ENCODE assay signal across 9 mouse cellular contexts in genomic region chr11:66613150-66613549, GRCm38 (mm10).
DNase-seq lines count a peak whose midpoint lies in the region; ATAC-seq lines count a peak whose summit lies in the region.
"Had no signal": no experiment of that assay in that cellular context is flagged by ENCODE, and none has a peak within 500 bp of the region (broad histone marks: within the 10 kb centered on the region; RNA-seq: fewer than 3 reads in every experiment).

No protein-coding gene starts in this region.

- no peak for ATAC-seq in hindbrain, embryonic 13.5 days (ENCODE audit: low FRiP score)
- no peak for ATAC-seq in megakaryocyte, adult 5-6 weeks (ENCODE audit: poor library complexity, severe bottlenecking)

- peak; percentile 37 for DNase-seq in hindbrain, embryonic 10.5 days (ENCODE audit: low spot score)
- DNase-seq in ovary, postnatal 36 days (ENCODE audit: low spot score), result peak; percentile 10
- DNase-seq in ovary, postnatal 14 days (ENCODE audit: low spot score), result no peak
- DNase-seq in embryo, embryonic 11 days, result peak; percentile 45
- peak; percentile 64 for DNase-seq in retina, postnatal 1 day
- no peak for DNase-seq in c-Kit-positive CD71-positive TER-119-positive erythroid progenitor cells, embryonic 14.5 days (ENCODE audit: low spot score)

- H3K9ac ChIP-seq in hindbrain, embryonic 13.5 days, result no peak overlapping the region

- peaks cover 6% of the 10 kb centered on the region; the same call in 1 of the 2 replicates for H3K4me1 ChIP-seq in hindbrain, embryonic 10.5 days (replicated peaks)
- peaks cover 3% of the 10 kb centered on the region; the same call in 1 of the 2 replicates for H3K4me1 ChIP-seq in hindbrain, embryonic 13.5 days (replicated peaks)

- H3K27ac ChIP-seq in hindbrain, embryonic 10.5 days, result no peak overlapping the region
- H3K27ac ChIP-seq in hindbrain, embryonic 13.5 days, result no peak overlapping the region

- H3K4me2 ChIP-seq in hindbrain, embryonic 13.5 days, result no peak overlapping the region

- H3K9me3 ChIP-seq in hindbrain, embryonic 10.5 days, result 0 out of 2 replicates have a peak, but pooled peaks cover 3% of the 10 kb centered on the region
- H3K9me3 ChIP-seq in hindbrain, embryonic 13.5 days, result no peaks in the 10 kb centered on the region

- H3K36me3 ChIP-seq in hindbrain, embryonic 10.5 days, result no peaks in the 10 kb centered on the region
- H3K36me3 ChIP-seq in hindbrain, embryonic 13.5 days, result no peaks in the 10 kb centered on the region

- 18% methylated on average over 6 of the region's 6 CpGs for WGBS in hindbrain, embryonic 10.5 days
- 20% methylated on average over 6 of the region's 6 CpGs for WGBS in hindbrain, embryonic 13.5 days

- H3K4me3 ChIP-seq in hindbrain, embryonic 10.5 days, result no peak overlapping the region
- H3K4me3 ChIP-seq in hindbrain, embryonic 13.5 days, result no peak overlapping the region
- H3K4me3 ChIP-seq: myocyte had no signal

- no peaks in the 10 kb centered on the region for H3K27me3 ChIP-seq in hindbrain, embryonic 10.5 days (ENCODE audit: insufficient read depth, poor library complexity, severe bottlenecking)
- no peaks in the 10 kb centered on the region for H3K27me3 ChIP-seq in hindbrain, embryonic 13.5 days

Comparison
In these comparisons a context has a peak if more than half of its experiments do, and no peak if none do; other contexts are left out.
1. DNase-seq: peak in hindbrain, embryonic 10.5 days (single experiment), ovary, postnatal 36 days (single experiment), embryo, embryonic 11 days (single experiment) and retina, postnatal 1 day (single experiment); none in ovary, postnatal 14 days (single experiment) and c-Kit-positive CD71-positive TER-119-positive erythroid progenitor cells, embryonic 14.5 days (single experiment).